Mouse (Mus musculus) E14TG2a.4 (cell line): Measurements from ENCODE around the gene Gpatch3.

Experiments
- CTCF ChIP-seq: conservative IDR thresholded peaks from 2 replicates; pipeline ENCODE4 v1.5.1; 2014; ENCODE audit warnings: low read length
- POU5F1 ChIP-seq: IDR thresholded peaks from 2 replicates; pipeline ENCODE4 v1.6.1; 2014; ENCODE audit warnings: low read length, borderline replicate concordance

GRCm38 (mm10) chr4:133545272-133546231 lies 29.0 kb upstream of the Gpatch3 start, which contains the start of gene Nudc:
- TF ChIP-seq CTCF (no peak), POU5F1 (no peak)
